22 mouse cellular contexts compared by ENCODE assay signal in the genomic region with DNA sequence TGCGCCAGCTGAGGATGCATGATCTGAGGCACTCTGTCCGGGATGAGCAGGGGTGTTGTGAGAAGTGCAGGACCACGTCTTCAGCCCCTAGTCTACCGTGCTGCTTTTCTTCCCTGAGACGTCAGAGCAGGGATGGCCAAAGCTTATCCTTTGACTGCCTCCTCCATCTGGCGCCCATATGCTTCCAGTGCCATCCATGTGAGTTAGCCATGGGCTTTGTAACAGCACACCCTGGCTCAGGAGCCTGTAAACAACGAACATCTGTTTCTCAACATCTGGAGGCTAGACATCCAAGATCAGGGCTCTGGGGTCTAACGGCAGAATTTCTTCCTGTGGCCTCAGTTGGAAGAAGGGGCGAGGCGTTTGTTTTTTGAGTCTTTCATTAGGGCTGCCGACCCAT.
A peak's percentile ranks its signal among the peaks of the same experiment; 100 is the strongest.
DNase-seq lines count a peak whose midpoint lies in the region; ATAC-seq and TF ChIP-seq lines count a peak whose summit lies in the region.
"Had no signal": no experiment of that assay in that cellular context is flagged by ENCODE, and none has a peak within 500 bp of the region (broad histone marks: within the 10 kb centered on the region; RNA-seq: fewer than 3 reads in every experiment).

No protein-coding gene starts in this region.

- H3K4me2 ChIP-seq in forebrain, embryonic 13.5 days: no peak overlapping the region
- no peak overlapping the region for H3K4me2 ChIP-seq in embryonic facial prominence, embryonic 11.5 days (ENCODE audit: low read depth, low read length)
- H3K4me2 ChIP-seq in limb, embryonic 11.5 days (ENCODE audit: low read depth, severe bottlenecking): no peak overlapping the region
- H3K4me2 ChIP-seq in stomach, postnatal 0 days (replicated peaks; ENCODE audit: low read depth): no peak overlapping the region
- H3K4me2 ChIP-seq: hindbrain, embryonic 12.5 days; kidney, embryonic 15.5 days; limb, embryonic 15.5 days; neural tube, embryonic 12.5 days had no signal

- 75% methylated on average over 11 of the region's 11 CpGs for WGBS in forebrain, embryonic 10.5 days
- WGBS in forebrain, embryonic 13.5 days: 76% methylated on average over 11 of the region's 11 CpGs
- 22% methylated on average over 11 of the region's 11 CpGs for WGBS in embryonic facial prominence, embryonic 11.5 days
- WGBS in limb, embryonic 11.5 days: 21% methylated on average over 11 of the region's 11 CpGs
- 64% methylated on average over 11 of the region's 11 CpGs for WGBS in stomach, postnatal 0 days

- no peak for TF ChIP-seq EP300 in stomach, postnatal 0 days (optimal IDR thresholded peaks at IDR 0.05)

- peaks cover 43% of the 10 kb centered on the region for H3K4me1 ChIP-seq in forebrain, embryonic 10.5 days
- H3K4me1 ChIP-seq in forebrain, embryonic 13.5 days: peaks cover 46% of the 10 kb centered on the region
- H3K4me1 ChIP-seq in embryonic facial prominence, embryonic 11.5 days (ENCODE audit: control insufficient read depth, insufficient read depth, low read length): peaks cover 17% of the 10 kb centered on the region
- peaks cover 45% of the 10 kb centered on the region for H3K4me1 ChIP-seq in limb, embryonic 11.5 days (ENCODE audit: control insufficient read depth, insufficient read depth, low read length)
- H3K4me1 ChIP-seq in stomach, postnatal 0 days (replicated peaks; ENCODE audit: control insufficient read depth, insufficient read depth): no peaks in the 10 kb centered on the region

- no peak for TF ChIP-seq CTCF in stomach, postnatal 0 days (IDR thresholded peaks at IDR 0.05; ENCODE audit: low read depth)

- H3K27me3 ChIP-seq in forebrain, embryonic 10.5 days (ENCODE audit: poor library complexity, severe bottlenecking): no peaks in the 10 kb centered on the region
- no peaks in the 10 kb centered on the region for H3K27me3 ChIP-seq in forebrain, embryonic 13.5 days
- no peaks in the 10 kb centered on the region for H3K27me3 ChIP-seq in embryonic facial prominence, embryonic 11.5 days (ENCODE audit: control insufficient read depth, insufficient read depth, low read length)
- H3K27me3 ChIP-seq in limb, embryonic 11.5 days (ENCODE audit: control insufficient read depth, insufficient read depth, low read length): no peaks in the 10 kb centered on the region
- no peaks in the 10 kb centered on the region for H3K27me3 ChIP-seq in stomach, postnatal 0 days (ENCODE audit: control insufficient read depth, insufficient read depth, low read length)
- H3K27me3 ChIP-seq: CH12.LX; hindbrain, embryonic 12.5 days; kidney, embryonic 15.5 days; limb, embryonic 15.5 days had no signal

- H3K4me3 ChIP-seq in forebrain, embryonic 10.5 days: no peak overlapping the region
- no peak overlapping the region for H3K4me3 ChIP-seq in forebrain, embryonic 13.5 days
- no peak overlapping the region for H3K4me3 ChIP-seq in embryonic facial prominence, embryonic 11.5 days (ENCODE audit: low read depth, low read length)
- no peak overlapping the region for H3K4me3 ChIP-seq in limb, embryonic 11.5 days (ENCODE audit: low read depth, low read length)
- no peak overlapping the region for H3K4me3 ChIP-seq in stomach, postnatal 0 days (ENCODE audit: low read depth, low read length)
- H3K4me3 ChIP-seq: erythroblast, embryonic 14.5 days; hindbrain, embryonic 12.5 days; kidney, embryonic 15.5 days; limb, embryonic 15.5 days; neural tube, embryonic 12.5 days had no signal

- H3K27ac ChIP-seq in forebrain, embryonic 10.5 days: no peak overlapping the region
- no peak overlapping the region for H3K27ac ChIP-seq in forebrain, embryonic 13.5 days
- peak overlapping the region; percentile 13; the same call in 1 of the 2 replicates for H3K27ac ChIP-seq in embryonic facial prominence, embryonic 11.5 days (replicated peaks; ENCODE audit: low read depth, low read length)
- H3K27ac ChIP-seq in limb, embryonic 11.5 days (replicated peaks; ENCODE audit: low read depth, low read length): peak overlapping the region; percentile 61
- H3K27ac ChIP-seq in stomach, postnatal 0 days (replicated peaks): no peak overlapping the region
- H3K27ac ChIP-seq: hindbrain, embryonic 12.5 days; kidney, embryonic 15.5 days; limb, embryonic 15.5 days; neural tube, embryonic 12.5 days had no signal

- ATAC-seq in forebrain, embryonic 13.5 days: no peak
- peak; percentile 63 for ATAC-seq in embryonic facial prominence, embryonic 11.5 days (replicated peaks; ENCODE audit: insufficient number of reproducible peaks, low FRiP score, low TSS enrichment, low read depth)
- ATAC-seq in limb, embryonic 11.5 days (ENCODE audit: insufficient number of reproducible peaks, low FRiP score, low TSS enrichment, low read depth): peak; percentile 60; the same call in 1 of the 2 replicates
- no peak for ATAC-seq in stomach, postnatal 0 days (ENCODE audit: low FRiP score, low TSS enrichment)
- ATAC-seq: intestine, embryonic 16.5 days; midbrain, embryonic 16.5 days had no signal

- H3K36me3 ChIP-seq in forebrain, embryonic 10.5 days (replicated peaks): no peaks in the 10 kb centered on the region
- no peaks in the 10 kb centered on the region for H3K36me3 ChIP-seq in forebrain, embryonic 13.5 days (ENCODE audit: poor library complexity, severe bottlenecking)
- no peaks in the 10 kb centered on the region for H3K36me3 ChIP-seq in embryonic facial prominence, embryonic 11.5 days (replicated peaks; ENCODE audit: control insufficient read depth, insufficient read depth, low read depth, low read length)
- no peaks in the 10 kb centered on the region for H3K36me3 ChIP-seq in limb, embryonic 11.5 days (ENCODE audit: control insufficient read depth, insufficient read depth, low read length)
- H3K36me3 ChIP-seq in stomach, postnatal 0 days (ENCODE audit: control insufficient read depth, insufficient read depth, low read length): no peaks in the 10 kb centered on the region
- H3K36me3 ChIP-seq: hindbrain, embryonic 12.5 days; kidney, embryonic 15.5 days; limb, embryonic 15.5 days; neural tube, embryonic 12.5 days had no signal

- DNase-seq in forebrain, embryonic 10.5 days (ENCODE audit: extremely low spot score, low spot score): peak; percentile 21
- DNase-seq in 3T3-L1 (ENCODE audit: low read depth, low spot score): peak; percentile 5
- DNase-seq in embryonic facial prominence, embryonic 11.5 days (ENCODE audit: low spot score): peak; percentile 90
- peak; percentile 83 for DNase-seq in limb, embryonic 11.5 days (ENCODE audit: low spot score)
- no peak for DNase-seq in stomach, postnatal 0 days (ENCODE audit: low spot score)
- DNase-seq in adrenal gland, adult (ENCODE audit: inconsistent age in 2 of 2, low spot score in 1 of 2): no peak
- DNase-seq in lung, postnatal 25 days (ENCODE audit: low spot score): no peak
- DNase-seq: adrenal gland, postnatal 14 days; cerebellum, adult 11-12 months; gastrocnemius, postnatal 14 days; layer of hippocampus, postnatal 36 days; lung, postnatal 4 days; thymus, postnatal 4 days had no signal

- no peak overlapping the region for H3K9ac ChIP-seq in forebrain, embryonic 13.5 days
- no peak overlapping the region for H3K9ac ChIP-seq in embryonic facial prominence, embryonic 11.5 days (replicated peaks; ENCODE audit: low read length)
- no peak overlapping the region for H3K9ac ChIP-seq in limb, embryonic 11.5 days (ENCODE audit: low read length)
- no peak overlapping the region for H3K9ac ChIP-seq in stomach, postnatal 0 days (ENCODE audit: low read length)
- H3K9ac ChIP-seq: hindbrain, embryonic 12.5 days; kidney, embryonic 15.5 days; limb, embryonic 15.5 days; neural tube, embryonic 12.5 days had no signal

- H3K9me3 ChIP-seq in forebrain, embryonic 10.5 days: peaks cover 8% of the 10 kb centered on the region; the same call in 1 of the 2 replicates
- peaks cover 9% of the 10 kb centered on the region; the same call in 1 of the 2 replicates for H3K9me3 ChIP-seq in forebrain, embryonic 13.5 days (replicated peaks)
- H3K9me3 ChIP-seq in embryonic facial prominence, embryonic 11.5 days (replicated peaks; ENCODE audit: control insufficient read depth, low read length): no peaks in the 10 kb centered on the region
- no peaks in the 10 kb centered on the region for H3K9me3 ChIP-seq in limb, embryonic 11.5 days (ENCODE audit: control insufficient read depth, low read length)
- H3K9me3 ChIP-seq in stomach, postnatal 0 days (ENCODE audit: control insufficient read depth, low read length): no peaks in the 10 kb centered on the region; the same call in 1 of the 2 replicates
- H3K9me3 ChIP-seq: limb, embryonic 15.5 days had no signal

Comparison
In these comparisons a context has a peak if more than half of its experiments do, and no peak if none do; other contexts are left out.
1. DNase-seq: peak in forebrain, embryonic 10.5 days (single experiment), 3T3-L1 (single experiment), embryonic facial prominence, embryonic 11.5 days (single experiment) and limb, embryonic 11.5 days (single experiment); none in stomach, postnatal 0 days (single experiment), adrenal gland, adult (0 of 2) and lung, postnatal 25 days (single experiment).
2. H3K27ac ChIP-seq: peak in embryonic facial prominence, embryonic 11.5 days (single experiment) and limb, embryonic 11.5 days (single experiment); none in forebrain, embryonic 10.5 days (single experiment), forebrain, embryonic 13.5 days (single experiment) and stomach, postnatal 0 days (single experiment).
3. ATAC-seq: peak in embryonic facial prominence, embryonic 11.5 days (single experiment) and limb, embryonic 11.5 days (single experiment); none in forebrain, embryonic 13.5 days (single experiment) and stomach, postnatal 0 days (single experiment).